Mouse (Mus musculus): Measurements from ENCODE around the gene Lrmda. TPM values are rescaled to one million over a fixed set of nuclear protein-coding genes. Genes with fewer than 3 reads are reported as not detected.

Lrmda gene
- total RNA-seq, 2 experiments from 2014 or later = 1.5 to 2.4 TPM

GRCm38 (mm10) chr14:22043420-22043819 lies 23.9 kb downstream of the Lrmda start:
- DNase-seq = no peak

- no peak for DNase-seq
These were observed 26.8 kb downstream of the Lrmda start for GRCm38 (mm10) chr14:22046262-22046856.

GRCm38 (mm10) chr14:22048068-22048899 lies 28.8 kb downstream of the Lrmda start:
- DNase-seq = no peak

GRCm38 (mm10) chr14:22048900-22049199 lies 29.3 kb downstream of the Lrmda start:
- no peak for DNase-seq

GRCm38 (mm10) chr14:22049282-22049681 lies 29.8 kb downstream of the Lrmda start:
- DNase-seq = no peak

GRCm38 (mm10) chr14:22051941-22052664 lies 32.6 kb downstream of the Lrmda start:
- DNase-seq = peak; percentile 62 to 74

- DNase-seq = peak; percentile 37 to 60
These were observed 36.1 kb downstream of the Lrmda start for GRCm38 (mm10) chr14:22055630-22056029.

- no peak for DNase-seq
These were observed 36.7 kb downstream of the Lrmda start for GRCm38 (mm10) chr14:22056246-22056645.

- DNase-seq = no peak
These were observed 39.2 kb downstream of the Lrmda start for GRCm38 (mm10) chr14:22058729-22059128.

GRCm38 (mm10) chr14:22059348-22059861 lies 39.9 kb downstream of the Lrmda start:
- DNase-seq = peak in 1 of 2 experiments; percentile 27

- no peak for DNase-seq
These were observed 41.3 kb downstream of the Lrmda start for GRCm38 (mm10) chr14:22060787-22061186.

- no peak for DNase-seq
These were observed 42.8 kb downstream of the Lrmda start for GRCm38 (mm10) chr14:22062117-22062855.

- DNase-seq = no peak
These were observed 49.7 kb downstream of the Lrmda start for GRCm38 (mm10) chr14:22069169-22069568.

GRCm38 (mm10) chr14:22073385-22073784 lies 53.9 kb downstream of the Lrmda start:
- DNase-seq = no peak

GRCm38 (mm10) chr14:22074229-22074628 lies 54.7 kb downstream of the Lrmda start:
- no peak for DNase-seq

- no peak for DNase-seq
These were observed 64.4 kb downstream of the Lrmda start for GRCm38 (mm10) chr14:22083931-22084330.

GRCm38 (mm10) chr14:22085411-22085810 lies 65.9 kb downstream of the Lrmda start:
- no peak for DNase-seq

GRCm38 (mm10) chr14:22088604-22089003 lies 69.1 kb downstream of the Lrmda start:
- DNase-seq = no peak

GRCm38 (mm10) chr14:22089331-22089730 lies 69.8 kb downstream of the Lrmda start:
- no peak for DNase-seq

- DNase-seq = no peak
These were observed 70.5 kb downstream of the Lrmda start for GRCm38 (mm10) chr14:22089866-22090470.

GRCm38 (mm10) chr14:22090778-22091211 lies 71.3 kb downstream of the Lrmda start:
- DNase-seq = no peak

- DNase-seq = no peak
These were observed 71.8 kb downstream of the Lrmda start for GRCm38 (mm10) chr14:22091306-22091705.

All from heart, adult 18-20 months (tissue).